Mouse (Mus musculus) small intestine, adult 2 months (tissue): ENCODE results near the gene Cfi. TPM values are rescaled to one million over a fixed set of nuclear protein-coding genes. Genes with fewer than 3 reads are reported as not detected.

Experiments used
- H3K27ac ChIP-seq: fragments of 200-500 bp; 2 replicates; pipeline ENCODE4 v1.5.1; 2012; ENCODE audit warnings: low read depth, low read length, control low read depth, inconsistent platforms; ENCODE audit not compliant: insufficient read depth
- H3K27me3 ChIP-seq: fragments of 200-500 bp; 2 replicates; pipeline ENCODE4 v1.6.1; 2012; ENCODE audit warnings: mild to moderate bottlenecking, moderate library complexity, low read length, inconsistent platforms; ENCODE audit not compliant: control insufficient read depth, insufficient read depth
- H3K36me3 ChIP-seq: fragments of 200-500 bp; 2 replicates; pipeline ENCODE4 v1.6.1; 2012; ENCODE audit warnings: mild to moderate bottlenecking, low read length, control low read depth, inconsistent platforms; ENCODE audit not compliant: control insufficient read depth, insufficient read depth
- H3K4me1 ChIP-seq: fragments of 200-500 bp; 2 replicates; pipeline ENCODE4 v1.6.1; 2012; ENCODE audit warnings: low read length, inconsistent platforms, mixed read lengths; ENCODE audit not compliant: control insufficient read depth, insufficient read depth, insufficient read length
- H3K4me3 ChIP-seq: fragments of 200-500 bp; 2 replicates; pipeline ENCODE4 v1.5.1; 2012; ENCODE audit warnings: low read depth, mild to moderate bottlenecking, control low read depth, inconsistent platforms, low read length, moderate library complexity
- CTCF ChIP-seq: fragments of 200-500 bp; IDR thresholded peaks from 2 replicates; pipeline ENCODE4 v1.5.1; 2012; ENCODE audit warnings: low read depth, mild to moderate bottlenecking, control low read depth, inconsistent platforms, low read length, moderate library complexity, mixed read lengths; ENCODE audit not compliant: insufficient replicate concordance, insufficient read length; ENCODE audit errors: extremely low read depth
- POLR2A ChIP-seq: fragments of 200-500 bp; IDR thresholded peaks from 2 replicates; pipeline ENCODE4 v1.6.1; 2012; ENCODE audit warnings: low read depth, mild to moderate bottlenecking, control low read depth, inconsistent platforms, low read length, moderate library complexity
- WGBS: fragments of 180-500 bp; shearing (Covaris S2); methylation state at CpG from one replicate; pipeline ENCODE4 v1.1.7; 2018; 5-methylcytosine and 5-hydroxymethylcytosine counted together
- polyA plus RNA-seq: library from polyadenylated mRNA; depleted of rRNA; stranded (reverse); fragments of >200 nt; gene quantifications from 2 replicates; pipeline ENCODE4 v1.2.3, GENCODE M21; 2012

Cfi gene
- polyA plus RNA-seq, 1 experiment, result 1.3 TPM

DNA sequence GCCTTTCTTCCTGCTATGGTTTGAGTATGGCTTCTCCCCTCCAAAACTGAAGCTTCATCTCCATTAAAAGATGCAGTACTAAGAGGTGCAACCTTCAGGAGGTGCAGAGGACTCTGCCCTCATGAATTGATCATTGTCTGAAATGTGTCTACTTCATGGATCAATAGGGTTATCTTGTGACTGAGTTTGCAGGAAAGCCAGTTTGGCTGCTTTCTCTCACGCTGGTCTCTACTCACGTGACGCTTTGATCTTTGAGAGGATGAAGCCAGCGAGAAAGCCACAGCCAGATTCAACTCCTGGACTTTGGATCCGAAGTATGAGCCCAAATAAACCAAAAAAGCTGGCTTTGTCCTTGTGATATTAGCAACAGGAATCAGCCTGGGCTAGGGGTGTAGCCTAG, 50.7 kb downstream of the Cfi start:
- Histone ChIP-seq H3K4me3 (no peak overlapping the region), H3K27ac (no peak overlapping the region), H3K4me1 (peaks cover 13% of the 10 kb centered on the region; the same call in 1 of the 2 replicates), H3K27me3 (no peaks in the 10 kb centered on the region), H3K36me3 (peaks cover 4% of the 10 kb centered on the region)
- 27% methylated on average over 5 of the region's 5 CpGs for WGBS
- no peak for TF ChIP-seq POLR2A

DNA sequence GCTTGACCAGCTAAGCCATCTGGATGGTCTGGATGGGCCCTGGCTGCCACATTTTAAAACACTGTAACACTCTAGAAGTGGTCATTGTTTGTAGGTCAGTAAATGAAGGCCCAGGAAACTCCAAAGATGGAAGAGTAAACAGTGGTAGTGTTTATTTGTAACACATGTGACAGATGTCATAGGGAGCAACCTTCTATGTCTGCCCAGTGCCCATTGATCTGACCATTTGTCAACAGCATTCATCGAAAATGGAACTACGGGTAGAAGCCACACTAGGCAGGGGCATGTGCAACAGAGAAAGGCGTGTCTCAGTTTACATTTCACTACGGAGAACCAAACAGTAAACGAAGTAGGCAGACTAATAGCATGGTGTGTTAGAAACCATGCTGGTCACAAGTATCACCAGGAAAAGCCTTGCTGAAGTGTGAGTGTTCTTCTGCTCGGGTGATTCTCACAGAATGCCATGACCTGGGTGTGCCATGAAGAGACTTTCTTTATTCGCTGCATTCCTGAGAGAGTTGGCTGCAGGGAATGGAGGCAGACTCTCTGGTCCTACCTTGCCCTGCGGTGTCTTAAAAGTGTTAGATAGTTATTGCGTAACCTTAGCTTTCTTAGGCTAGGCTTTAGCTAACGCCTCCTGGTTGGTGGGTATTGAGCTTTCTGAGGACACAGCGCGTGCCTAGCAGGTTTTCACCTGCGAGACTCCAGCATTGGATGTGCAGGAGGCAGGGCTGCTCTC, 52.3 kb downstream of the Cfi start:
- Histone ChIP-seq H3K4me3 (no peak overlapping the region), H3K27me3 (no peaks in the 10 kb centered on the region), H3K4me1 (peaks cover 17% of the 10 kb centered on the region; the same call in 1 of the 2 replicates), H3K27ac (no peak overlapping the region), H3K36me3 (peaks cover 4% of the 10 kb centered on the region)
- TF ChIP-seq CTCF, result no peak
- TF ChIP-seq POLR2A, result no peak
- WGBS, result 30% methylated on average over 13 of the region's 13 CpGs

DNA sequence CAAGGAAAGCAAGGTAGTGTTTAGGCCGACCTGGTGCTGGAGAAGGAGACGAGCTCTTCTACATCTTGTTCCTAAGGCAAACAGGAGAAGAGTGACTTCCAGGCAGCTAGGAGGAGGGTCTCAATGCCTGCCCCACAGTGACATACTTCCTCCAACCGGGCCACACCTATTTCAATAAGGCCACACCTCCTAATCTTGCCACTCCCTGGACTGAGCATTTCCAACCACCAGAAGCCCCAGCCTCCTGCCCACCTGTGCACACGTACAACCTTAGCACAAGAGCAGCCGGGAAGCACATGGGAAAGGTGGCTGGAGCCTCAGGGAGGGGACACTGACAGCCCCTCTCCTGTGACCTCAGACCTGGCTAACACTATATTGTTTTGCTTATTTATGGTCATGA, 56.3 kb downstream of the Cfi start:
- H3K4me1 ChIP-seq, result peaks cover 14% of the 10 kb centered on the region; the same call in 1 of the 2 replicates
- no peak overlapping the region for H3K27ac ChIP-seq
- no peak overlapping the region for H3K4me3 ChIP-seq
- 60% methylated on average over 5 of the region's 5 CpGs for WGBS
- no peak for TF ChIP-seq CTCF
- no peak for TF ChIP-seq POLR2A
- peaks cover 6% of the 10 kb centered on the region for H3K36me3 ChIP-seq
- H3K27me3 ChIP-seq, result no peaks in the 10 kb centered on the region

- Histone ChIP-seq H3K4me1 (peaks cover 14% of the 10 kb centered on the region; the same call in 1 of the 2 replicates), H3K27me3 (no peaks in the 10 kb centered on the region), H3K27ac (no peak overlapping the region), H3K36me3 (peaks cover 6% of the 10 kb centered on the region), H3K4me3 (no peak overlapping the region)
- TF ChIP-seq CTCF (no peak), POLR2A (no peak)
- 95% methylated on average over 3 of the region's 3 CpGs for WGBS
These were observed 57.5 kb downstream of the Cfi start for GRCm38 (mm10) chr3:129893143-129893542.

GRCm38 (mm10) chr3:129896591-129896990, 60.9 kb downstream of the Cfi start:
- Histone ChIP-seq H3K36me3 (peaks cover 2% of the 10 kb centered on the region; the same call in 1 of the 2 replicates), H3K4me3 (no peak overlapping the region), H3K27me3 (no peaks in the 10 kb centered on the region), H3K4me1 (peaks cover 14% of the 10 kb centered on the region), H3K27ac (no peak overlapping the region)
- TF ChIP-seq POLR2A (no peak), CTCF (no peak)
- WGBS, result 24% methylated on average over 6 of the region's 6 CpGs

DNA sequence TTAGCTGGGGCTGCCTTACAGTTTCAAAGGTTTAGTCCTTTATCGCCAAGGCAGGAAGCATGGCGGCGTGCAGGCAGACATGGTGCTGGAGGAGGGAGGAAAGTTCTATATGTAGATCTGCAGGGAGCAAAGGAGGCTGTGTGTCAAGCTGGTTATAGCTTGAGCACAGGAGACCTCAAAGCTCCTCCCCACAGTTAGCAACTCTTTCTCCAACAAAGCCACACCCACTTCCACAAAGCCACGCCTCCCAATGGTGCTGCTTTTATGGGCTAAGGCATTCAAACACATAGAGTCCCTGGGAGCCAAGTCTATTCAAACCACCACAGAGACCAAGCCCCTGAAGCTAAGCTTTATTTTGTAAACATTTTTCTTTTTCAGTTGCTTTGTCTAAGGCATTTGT, 63.2 kb downstream of the Cfi start:
- Histone ChIP-seq H3K27ac (no peak overlapping the region), H3K4me1 (peaks cover 20% of the 10 kb centered on the region), H3K27me3 (no peaks in the 10 kb centered on the region), H3K36me3 (no peaks in the 10 kb centered on the region), H3K4me3 (no peak overlapping the region)
- WGBS, result 59% methylated on average over 4 of the region's 4 CpGs
- TF ChIP-seq CTCF, result no peak
- TF ChIP-seq POLR2A, result no peak

DNA sequence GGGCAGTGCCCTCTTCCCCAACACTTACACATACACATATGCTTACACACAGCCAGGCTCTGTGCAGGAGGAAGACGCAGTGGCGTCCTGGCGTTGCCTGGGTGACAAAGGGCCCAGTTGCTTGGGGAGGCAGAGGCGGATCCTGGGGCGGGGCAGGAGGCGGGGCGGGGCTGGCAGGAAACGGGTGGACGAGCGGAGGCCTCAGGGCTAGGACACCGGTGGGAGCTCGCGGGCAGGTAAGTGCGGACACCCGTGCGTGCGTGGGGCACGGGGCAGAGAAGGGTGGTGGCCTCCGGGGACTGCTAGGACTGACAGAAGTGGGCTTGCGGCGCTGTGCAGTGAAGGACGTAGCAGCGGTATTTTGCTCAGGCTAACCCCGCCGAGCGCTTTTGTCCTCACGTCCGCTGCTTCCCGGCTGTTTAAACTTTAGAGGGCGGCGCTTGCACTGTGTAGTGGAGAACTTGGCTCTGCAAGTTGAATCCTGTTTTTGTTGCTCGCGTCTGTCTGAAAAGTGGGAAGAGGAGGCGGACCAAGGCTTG, 65.7 kb downstream of the Cfi start, which contains the start of gene Casp6:
Casp6 (plus strand) TSS at position 155 of the 539 bp plus-strand sequence.
- TF ChIP-seq CTCF (no peak), POLR2A (peak; percentile 82)
- peak within 1 kb of the TSS; percentile 61 for H3K27ac ChIP-seq
- peaks cover 22% of the 10 kb centered on the region for H3K4me1 ChIP-seq
- H3K4me3 ChIP-seq, result peak within 1 kb of the TSS; percentile 98
- H3K36me3 ChIP-seq, result peaks cover 7% of the 10 kb centered on the region
- WGBS, result under 1% methylated on average over 34 of the region's 34 CpGs
- H3K27me3 ChIP-seq, result no peaks in the 10 kb centered on the region
